Mouse (Mus musculus) kidney, embryonic 14.5 days (tissue): ENCODE data around the gene Tmem175. TPM values are rescaled to one million over a fixed set of nuclear protein-coding genes. Genes with fewer than 3 reads are reported as not detected.

Source experiments
- ATAC-seq: fragments of 200-750 bp; cut with Nextera tagmentation; 2 replicates; pipeline ENCODE4 v1.8.0; 2017; ENCODE audit warnings: moderate number of reproducible peaks, mild to moderate bottlenecking, moderate TSS enrichment, moderate library complexity; ENCODE audit not compliant: low FRiP score, low TSS enrichment
- H3K27ac ChIP-seq: fragments of 300-500 bp; sonication (generic); 2 replicates; pipeline ENCODE4 v1.5.1; 2014; ENCODE audit warnings: low read depth, mild to moderate bottlenecking, low read length, moderate library complexity, mixed read lengths
- H3K27me3 ChIP-seq: fragments of 300-500 bp; sonication (generic); 2 replicates; pipeline ENCODE4 v1.6.1; 2014; ENCODE audit warnings: mild to moderate bottlenecking, low read length; ENCODE audit not compliant: control insufficient read depth, insufficient read depth
- H3K36me3 ChIP-seq: fragments of 300-500 bp; sonication (generic); 2 replicates; pipeline ENCODE4 v1.6.1; 2014; ENCODE audit warnings: low read length, mixed read lengths; ENCODE audit not compliant: control insufficient read depth, insufficient read depth
- H3K4me1 ChIP-seq: fragments of 300-500 bp; sonication (generic); 2 replicates; pipeline ENCODE4 v1.6.1; 2014; ENCODE audit warnings: low read length, mixed read lengths; ENCODE audit not compliant: control insufficient read depth, insufficient read depth
- H3K4me2 ChIP-seq: fragments of 300-500 bp; sonication (generic); replicated peaks from 2 replicates; pipeline ENCODE4 v1.6.1; 2014; ENCODE audit warnings: low read depth, mild to moderate bottlenecking, low read length
- H3K4me3 ChIP-seq: fragments of 300-500 bp; sonication (generic); 2 replicates; pipeline ENCODE4 v1.5.1; 2014; ENCODE audit warnings: mild to moderate bottlenecking, low read length
- H3K9ac ChIP-seq: fragments of 300-500 bp; sonication (generic); 2 replicates; pipeline ENCODE4 v1.6.1; 2014; ENCODE audit warnings: low read depth, mild to moderate bottlenecking, low read length, moderate library complexity
- H3K9me3 ChIP-seq: fragments of 300-500 bp; sonication (generic); 2 replicates; pipeline ENCODE4 v1.6.1; 2016; ENCODE audit warnings: low read length; ENCODE audit not compliant: control insufficient read depth
- WGBS: fragments of 180-500 bp; shearing (Covaris S2); extraction: QIAGEN DNeasy Blood & Tissue Kit; methylation state at CpG from one replicate; pipeline ENCODE4 v1.1.7; 2014; 5-methylcytosine and 5-hydroxymethylcytosine counted together
- polyA plus RNA-seq: library from polyadenylated mRNA; unstranded; fragments of >200 nt; fragmentation: Nextera tagmentation; extraction: Ambion mirVana; gene quantifications from 2 replicates; pipeline ENCODE4 v1.2.1, GENCODE M21; 2014

Tmem175 gene
- polyA plus RNA-seq, 1 experiment from 2014 or later: 29.0 TPM

- peaks cover 3% of the 10 kb centered on the region; the same call in 1 of the 2 replicates for H3K27me3 ChIP-seq
- H3K9me3 ChIP-seq: no peaks in the 10 kb centered on the region
- H3K9ac ChIP-seq: peak overlapping the region; percentile 71; the same call in 1 of the 2 replicates
- no peak; the same call in 1 of the 2 replicates for ATAC-seq
- H3K36me3 ChIP-seq: 0 out of 2 replicates have a peak, but pooled peaks cover 4% of the 10 kb centered on the region
- peak overlapping the region; percentile 78 for H3K4me2 ChIP-seq
- peak overlapping the region; percentile 57 for H3K4me3 ChIP-seq
- WGBS: 73% methylated on average over 9 of the region's 9 CpGs
- no peak overlapping the region for H3K27ac ChIP-seq
- H3K4me1 ChIP-seq: 0 out of 2 replicates have a peak, but pooled peaks cover 4% of the 10 kb centered on the region
Measured at GRCm38 (mm10) chr5:108669986-108670385, 40.4 kb downstream of the Tmem175 start.

GRCm38 (mm10) chr5:108670785-108671184, 41.2 kb downstream of the Tmem175 start:
- Histone ChIP-seq H3K9me3 (no peaks in the 10 kb centered on the region), H3K36me3 (0 out of 2 replicates have a peak, but pooled peaks cover 4% of the 10 kb centered on the region), H3K4me3 (no peak overlapping the region), H3K4me1 (0 out of 2 replicates have a peak, but pooled peaks cover 4% of the 10 kb centered on the region), H3K27ac (no peak overlapping the region), H3K9ac (no peak overlapping the region), H3K4me2 (no peak overlapping the region), H3K27me3 (peaks cover 3% of the 10 kb centered on the region; the same call in 1 of the 2 replicates)
- ATAC-seq: 0 out of 2 replicates have a peak, but pooled peaks have one; percentile 16

- no peak overlapping the region for H3K27ac ChIP-seq
- H3K4me2 ChIP-seq: no peak overlapping the region
- H3K4me3 ChIP-seq: no peak overlapping the region
- no peaks in the 10 kb centered on the region for H3K9me3 ChIP-seq
- WGBS: 94% methylated on average over 12 of the region's 12 CpGs
- no peak overlapping the region for H3K9ac ChIP-seq
- H3K4me1 ChIP-seq: 0 out of 2 replicates have a peak, but pooled peaks cover 4% of the 10 kb centered on the region
- H3K36me3 ChIP-seq: 0 out of 2 replicates have a peak, but pooled peaks cover 4% of the 10 kb centered on the region
- no peak for ATAC-seq
- peaks cover 3% of the 10 kb centered on the region; the same call in 1 of the 2 replicates for H3K27me3 ChIP-seq
Measured at GRCm38 (mm10) chr5:108671757-108672156, 42.2 kb downstream of the Tmem175 start.

GRCm38 (mm10) chr5:108674624-108675023, 45.1 kb downstream of the Tmem175 start:
- no peaks in the 10 kb centered on the region for H3K9me3 ChIP-seq
- 77% methylated on average over 2 of the region's 2 CpGs for WGBS
- ATAC-seq: no peak
- H3K36me3 ChIP-seq: 0 out of 2 replicates have a peak, but pooled peaks cover 4% of the 10 kb centered on the region
- H3K9ac ChIP-seq: no peak overlapping the region
- H3K4me2 ChIP-seq: no peak overlapping the region
- H3K27me3 ChIP-seq: no peaks in the 10 kb centered on the region
- no peak overlapping the region for H3K27ac ChIP-seq
- H3K4me1 ChIP-seq: peaks cover 2% of the 10 kb centered on the region; the same call in 1 of the 2 replicates
- H3K4me3 ChIP-seq: no peak overlapping the region

- no peak within 1 kb of the TSS for H3K4me3 ChIP-seq
- H3K27ac ChIP-seq: no peak within 1 kb of the TSS
- H3K27me3 ChIP-seq: no peaks in the 10 kb centered on the region
- no peaks in the 10 kb centered on the region for H3K9me3 ChIP-seq
- ATAC-seq: no peak
- no peak within 1 kb of the TSS for H3K9ac ChIP-seq
- H3K36me3 ChIP-seq: 0 out of 2 replicates have a peak, but pooled peaks cover 4% of the 10 kb centered on the region
- peaks cover 2% of the 10 kb centered on the region; the same call in 1 of the 2 replicates for H3K4me1 ChIP-seq
- no peak within 1 kb of the TSS for H3K4me2 ChIP-seq
- 71% methylated on average over 9 of the region's 9 CpGs for WGBS
Measured at GRCm38 (mm10) chr5:108675251-108675816, 45.8 kb downstream of the Tmem175 start, which contains the start of gene Slc26a1. TSS of gene Slc26a1 (minus strand) at chr5:108675569.

- H3K9ac ChIP-seq: peak overlapping the region; percentile 44; the same call in 1 of the 2 replicates
- peak; percentile 16 for ATAC-seq
- H3K4me3 ChIP-seq: peak overlapping the region; percentile 27
- H3K9me3 ChIP-seq: no peaks in the 10 kb centered on the region
- peak overlapping the region; percentile 32; the same call in 1 of the 2 replicates for H3K27ac ChIP-seq
- 8% methylated on average over 5 of the region's 5 CpGs for WGBS
- peak overlapping the region; percentile 59 for H3K4me2 ChIP-seq
- no peaks in the 10 kb centered on the region for H3K27me3 ChIP-seq
- H3K4me1 ChIP-seq: peaks cover 2% of the 10 kb centered on the region; the same call in 1 of the 2 replicates
- 0 out of 2 replicates have a peak, but pooled peaks cover 4% of the 10 kb centered on the region for H3K36me3 ChIP-seq
Measured at GRCm38 (mm10) chr5:108676772-108677498, 47.4 kb downstream of the Tmem175 start.

- H3K27ac ChIP-seq: peak overlapping the region; percentile 56; the same call in 1 of the 2 replicates
Measured at GRCm38 (mm10) chr5:108677605-108678295, 48.2 kb downstream of the Tmem175 start.

GRCm38 (mm10) chr5:108678296-108678854, 48.8 kb downstream of the Tmem175 start:
- peaks cover 2% of the 10 kb centered on the region; the same call in 1 of the 2 replicates for H3K4me1 ChIP-seq
- no peak overlapping the region for H3K4me3 ChIP-seq
- WGBS: 93% methylated on average over 6 of the region's 6 CpGs
- H3K27ac ChIP-seq: no peak overlapping the region
- H3K9me3 ChIP-seq: no peaks in the 10 kb centered on the region
- ATAC-seq: no peak
- H3K36me3 ChIP-seq: no peaks in the 10 kb centered on the region
- H3K4me2 ChIP-seq: no peak overlapping the region
- no peak overlapping the region for H3K9ac ChIP-seq
- H3K27me3 ChIP-seq: no peaks in the 10 kb centered on the region

More at GRCm38 (mm10) chr5:108677605-108678295, 48.2 kb downstream of the Tmem175 start:
- ATAC-seq: peak; percentile 86
- Histone ChIP-seq H3K4me1 (peaks cover 2% of the 10 kb centered on the region; the same call in 1 of the 2 replicates), H3K9me3 (no peaks in the 10 kb centered on the region), H3K9ac (peak overlapping the region; percentile 44; the same call in 1 of the 2 replicates), H3K36me3 (no peaks in the 10 kb centered on the region), H3K4me2 (peak overlapping the region; percentile 59), H3K4me3 (peak overlapping the region; percentile 27), H3K27me3 (no peaks in the 10 kb centered on the region)
- WGBS: 4% methylated on average over 25 of the region's 25 CpGs
